Mouse (Mus musculus) forebrain, embryonic 12.5 days (tissue): ENCODE data around the gene Nudt14. TPM values are rescaled to one million over a fixed set of nuclear protein-coding genes. Genes with fewer than 3 reads are reported as not detected.

Source experiments
- ATAC-seq: fragments of 200-750 bp; cut with Nextera tagmentation; 2 replicates; pipeline ENCODE4 v1.8.0; 2017; ENCODE audit warnings: moderate TSS enrichment; ENCODE audit not compliant: low FRiP score
- H3K27ac ChIP-seq: fragments of 300-500 bp; sonication (generic); 2 replicates; pipeline ENCODE4 v1.5.1; 2016; ENCODE audit warnings: mild to moderate bottlenecking
- H3K27me3 ChIP-seq: fragments of 300-500 bp; sonication (generic); 2 replicates; pipeline ENCODE4 v1.6.1; 2016; ENCODE audit warnings: mild to moderate bottlenecking
- H3K36me3 ChIP-seq: fragments of 300-500 bp; sonication (generic); replicated peaks from 2 replicates; pipeline ENCODE4 v1.6.1; 2016; ENCODE audit warnings: mild to moderate bottlenecking
- H3K4me1 ChIP-seq: fragments of 300-500 bp; sonication (generic); 2 replicates; pipeline ENCODE4 v1.6.1; 2016
- H3K4me2 ChIP-seq: fragments of 300-500 bp; sonication (generic); 2 replicates; pipeline ENCODE4 v1.6.1; 2016; ENCODE audit warnings: mild to moderate bottlenecking, moderate library complexity
- H3K4me3 ChIP-seq: fragments of 300-500 bp; sonication (generic); replicated peaks from 2 replicates; pipeline ENCODE4 v1.5.1; 2016; ENCODE audit warnings: mild to moderate bottlenecking
- H3K9ac ChIP-seq: fragments of 300-500 bp; sonication (generic); 2 replicates; pipeline ENCODE4 v1.6.1; 2016; ENCODE audit warnings: mild to moderate bottlenecking
- H3K9me3 ChIP-seq: fragments of 300-500 bp; sonication (generic); 2 replicates; pipeline ENCODE4 v1.6.1; 2016
- WGBS: fragments of 180-500 bp; shearing (Covaris S2); methylation state at CpG from one replicate; pipeline ENCODE4 v1.1.7; 2016; 5-methylcytosine and 5-hydroxymethylcytosine counted together
- microRNA-seq: library from miRNA; unstranded; fragments of <30 nt; microRNA quantifications from one replicate; pipeline ENCODE4, GENCODE M21; 2017
- polyA plus RNA-seq: library from polyadenylated mRNA; unstranded; fragments of >200 nt; fragmentation: Nextera tagmentation; extraction: Ambion mirVana; gene quantifications from 2 replicates; pipeline ENCODE4 v1.2.1, GENCODE M21; 2016

Nudt14 gene
- polyA plus RNA-seq, 1 experiment from 2014 or later, result 54.4 TPM

DNA sequence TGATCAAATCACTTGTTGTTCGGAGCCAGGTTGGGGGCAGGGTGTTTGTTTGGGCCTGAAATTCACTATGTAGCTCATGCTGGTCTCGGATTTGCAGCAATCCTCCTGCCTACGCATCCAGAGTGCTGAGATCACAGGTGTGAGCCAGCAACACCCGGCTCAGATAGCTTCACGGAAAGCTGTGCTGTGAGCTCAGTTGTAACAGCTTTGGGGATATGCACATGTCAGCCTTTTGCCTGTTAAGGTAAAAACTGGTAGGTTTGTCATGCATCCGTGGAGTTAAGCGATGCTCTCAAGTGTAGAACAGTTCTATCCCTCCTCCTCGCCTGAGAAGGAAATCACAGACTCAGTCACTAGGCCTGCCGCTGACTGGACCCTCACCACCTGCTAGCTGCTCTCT, 41.3 kb downstream of the Nudt14 start:
- Histone ChIP-seq H3K27me3 (no peaks in the 10 kb centered on the region), H3K27ac (no peak overlapping the region), H3K36me3 (no peaks in the 10 kb centered on the region), H3K4me2 (no peak overlapping the region), H3K4me1 (peaks cover 7% of the 10 kb centered on the region), H3K9me3 (no peaks in the 10 kb centered on the region), H3K4me3 (no peak overlapping the region), H3K9ac (no peak overlapping the region)
- ATAC-seq, result no peak
- 87% methylated on average over 9 of the region's 9 CpGs for WGBS

GRCm38 (mm10) chr12:112898960-112899359, 43.0 kb downstream of the Nudt14 start:
- no peaks in the 10 kb centered on the region for H3K9me3 ChIP-seq
- peaks cover 9% of the 10 kb centered on the region; the same call in 1 of the 2 replicates for H3K27me3 ChIP-seq
- no peak overlapping the region for H3K27ac ChIP-seq
- H3K36me3 ChIP-seq, result no peaks in the 10 kb centered on the region
- 55% methylated on average over 4 of the region's 4 CpGs for WGBS
- peaks cover 7% of the 10 kb centered on the region for H3K4me1 ChIP-seq
- no peak for ATAC-seq
- H3K9ac ChIP-seq, result no peak overlapping the region
- H3K4me3 ChIP-seq, result no peak overlapping the region
- no peak overlapping the region for H3K4me2 ChIP-seq

DNA sequence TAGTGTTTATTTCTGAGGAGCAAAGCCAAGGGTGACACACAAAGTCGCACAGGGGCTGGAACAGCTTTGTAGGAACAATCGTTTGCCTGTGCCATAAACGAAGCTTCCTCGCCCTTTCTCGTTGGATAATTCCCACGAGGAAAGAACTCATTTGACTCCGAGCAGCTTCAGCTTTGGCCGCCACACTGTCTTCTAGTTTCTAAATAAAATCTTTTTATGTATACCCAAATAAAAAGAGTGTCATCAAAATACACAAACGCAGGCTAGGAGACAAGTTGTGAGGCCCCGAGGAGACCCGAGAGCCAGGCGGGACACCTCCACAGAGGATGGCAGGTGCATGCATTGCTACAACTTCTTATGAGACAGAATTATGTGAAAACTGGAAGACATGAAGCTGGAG, 43.6 kb downstream of the Nudt14 start:
- H3K36me3 ChIP-seq, result no peaks in the 10 kb centered on the region
- WGBS, result 73% methylated on average over 12 of the region's 12 CpGs
- H3K4me1 ChIP-seq, result peaks cover 7% of the 10 kb centered on the region
- peaks cover 11% of the 10 kb centered on the region; the same call in 1 of the 2 replicates for H3K27me3 ChIP-seq
- H3K4me2 ChIP-seq, result no peak overlapping the region
- H3K4me3 ChIP-seq, result no peak overlapping the region
- H3K27ac ChIP-seq, result no peak overlapping the region
- no peaks in the 10 kb centered on the region for H3K9me3 ChIP-seq
- no peak overlapping the region for H3K9ac ChIP-seq
- no peak for ATAC-seq

GRCm38 (mm10) chr12:112897522-112898212, 44.3 kb downstream of the Nudt14 start:
- H3K9ac ChIP-seq, result no peak overlapping the region
- H3K36me3 ChIP-seq, result no peaks in the 10 kb centered on the region
- H3K4me3 ChIP-seq, result no peak overlapping the region
- H3K27me3 ChIP-seq, result peaks cover 11% of the 10 kb centered on the region; the same call in 1 of the 2 replicates
- no peak overlapping the region for H3K27ac ChIP-seq
- H3K4me2 ChIP-seq, result peak overlapping the region; percentile 38
- ATAC-seq, result peak; percentile 73
- peaks cover 7% of the 10 kb centered on the region for H3K4me1 ChIP-seq
- 40% methylated on average over 16 of the region's 16 CpGs for WGBS
- H3K9me3 ChIP-seq, result no peaks in the 10 kb centered on the region

DNA sequence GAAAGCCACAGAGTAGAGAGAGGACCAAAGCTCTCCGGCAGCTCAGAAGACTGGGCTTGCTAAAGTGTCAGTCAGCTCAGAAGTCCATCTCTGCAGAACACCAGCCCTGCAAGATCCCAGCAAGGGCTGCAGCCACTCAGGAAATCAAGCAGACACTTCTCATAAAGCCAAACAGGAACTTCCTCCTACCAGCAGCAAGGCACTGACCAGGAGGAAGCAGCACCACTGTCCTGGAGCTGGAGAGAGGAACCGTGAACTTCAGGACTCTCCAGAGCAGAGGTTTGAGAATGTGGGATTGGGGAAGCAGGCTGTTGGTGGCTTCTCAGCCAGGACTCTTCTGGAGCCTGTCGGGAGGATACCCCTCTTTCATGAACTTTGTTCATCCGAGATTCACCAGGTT, 47.0 kb downstream of the Nudt14 start:
- peaks cover 7% of the 10 kb centered on the region for H3K4me1 ChIP-seq
- H3K27ac ChIP-seq, result no peak overlapping the region
- no peak overlapping the region for H3K9ac ChIP-seq
- ATAC-seq, result no peak
- no peaks in the 10 kb centered on the region for H3K9me3 ChIP-seq
- WGBS, result 75% methylated on average over 4 of the region's 4 CpGs
- H3K4me2 ChIP-seq, result no peak overlapping the region
- no peak overlapping the region for H3K4me3 ChIP-seq
- peaks cover 11% of the 10 kb centered on the region; the same call in 1 of the 2 replicates for H3K27me3 ChIP-seq
- H3K36me3 ChIP-seq, result no peaks in the 10 kb centered on the region

- H3K4me2 ChIP-seq, result no peak overlapping the region
- 78% methylated on average over 11 of the region's 11 CpGs for WGBS
- peaks cover 7% of the 10 kb centered on the region for H3K4me1 ChIP-seq
- H3K36me3 ChIP-seq, result no peaks in the 10 kb centered on the region
- ATAC-seq, result no peak
- 0 out of 2 replicates have a peak overlapping the region, but pooled peaks have one; percentile 36 for H3K27ac ChIP-seq
- peaks cover 11% of the 10 kb centered on the region; the same call in 1 of the 2 replicates for H3K27me3 ChIP-seq
- H3K9me3 ChIP-seq, result no peaks in the 10 kb centered on the region
- H3K9ac ChIP-seq, result no peak overlapping the region
- H3K4me3 ChIP-seq, result no peak overlapping the region
Observed at GRCm38 (mm10) chr12:112894303-112894884, 47.5 kb downstream of the Nudt14 start.

DNA sequence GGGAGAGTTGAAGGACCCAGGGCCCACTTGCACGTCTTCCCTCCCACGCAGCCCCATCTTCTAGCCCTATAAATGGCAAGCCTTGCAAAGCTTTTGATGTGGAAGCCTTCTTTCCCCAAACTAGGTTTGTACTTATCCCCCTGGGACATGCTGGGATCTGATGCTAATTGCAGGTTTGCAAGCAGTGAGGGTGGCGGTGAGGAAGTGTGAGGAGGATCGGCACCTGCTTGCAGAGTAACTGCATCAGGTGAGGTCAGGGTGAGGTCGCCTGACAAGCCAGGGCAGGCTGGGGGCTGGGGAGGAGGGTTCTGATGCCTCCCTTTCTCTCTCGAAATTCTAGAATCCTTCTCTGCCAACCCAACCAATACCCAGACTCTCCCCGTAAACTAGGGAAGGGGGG, 56.5 kb downstream of the Nudt14 start:
- H3K36me3 ChIP-seq, result no peaks in the 10 kb centered on the region
- no peaks in the 10 kb centered on the region for H3K4me1 ChIP-seq
- no peaks in the 10 kb centered on the region for H3K9me3 ChIP-seq
- no peak for ATAC-seq
- no peak overlapping the region for H3K4me2 ChIP-seq
- 68% methylated on average over 7 of the region's 7 CpGs for WGBS
- 0 out of 2 replicates have a peak, but pooled peaks cover 12% of the 10 kb centered on the region for H3K27me3 ChIP-seq
- no peak overlapping the region for H3K9ac ChIP-seq
- no peak overlapping the region for H3K27ac ChIP-seq
- H3K4me3 ChIP-seq, result no peak overlapping the region

Small RNA genes lying within 50 kb of the gene (microRNA-seq; reads per million reads assigned to microRNA genes)
- gene Mir6941, result not detected

Other genes starting within 250 kb of the Nudt14 start
- 14.4 and 16.3 TPM in 2 replicates for gene Cep170b, start 221.7 kb downstream of the Nudt14 start, polyA plus RNA-seq
- 3.6 and 3.9 TPM in 2 replicates for gene Pld4, start 181.5 kb downstream of the Nudt14 start, polyA plus RNA-seq
- gene Ahnak2, start 139.5 kb downstream of the Nudt14 start, polyA plus RNA-seq, result 0.05 and 0.19 TPM in 2 replicates
- 13.7 and 15.6 TPM in 2 replicates for gene Clba1, start 133.2 kb downstream of the Nudt14 start, polyA plus RNA-seq
- 144 and 149 TPM in 2 replicates for gene Cdca4, start 112.7 kb downstream of the Nudt14 start, polyA plus RNA-seq
- gene Gpr132, start 73.9 kb downstream of the Nudt14 start, polyA plus RNA-seq, result not detected in 2 replicates
- gene Jag2, start 12.3 kb downstream of the Nudt14 start, polyA plus RNA-seq, result 5.6 and 6.2 TPM in 2 replicates
- gene Btbd6, start 34.4 kb upstream of the Nudt14 start, polyA plus RNA-seq, result 28.2 and 29.2 TPM in 2 replicates
- 70.2 and 74.2 TPM in 2 replicates for gene Brf1, start 58.6 kb upstream of the Nudt14 start, polyA plus RNA-seq
- 26.3 and 27.6 TPM in 2 replicates for gene Pacs2, start 72.4 kb upstream of the Nudt14 start, polyA plus RNA-seq
- 0.26 TPM in 1 of 2 replicates, not detected in the other for gene Tex22, start 132.4 kb upstream of the Nudt14 start, polyA plus RNA-seq
- 22.2 and 22.7 TPM in 2 replicates for gene Mta1, start 156.2 kb upstream of the Nudt14 start, polyA plus RNA-seq
- gene Crip2, start 198.1 kb upstream of the Nudt14 start, polyA plus RNA-seq, result 223 and 227 TPM in 2 replicates
- gene Crip1, start 204.2 kb upstream of the Nudt14 start, polyA plus RNA-seq, result 48.5 and 62.0 TPM in 2 replicates
- gene Tedc1, start 214.3 kb upstream of the Nudt14 start, polyA plus RNA-seq, result 48.3 and 49.6 TPM in 2 replicates
- gene Tmem121, start 243.8 kb upstream of the Nudt14 start, polyA plus RNA-seq, result 21.6 and 21.9 TPM in 2 replicates